Mouse (Mus musculus): ENCODE measurements at regions not wholly inside any gene's neighbourhood (a gene's known extent, or its start where the extent isn't known, plus 50 kb on each side); places are given as distances from the start of the nearest gene placed in this dataset.

GRCm38 (mm10) chr3:52859848-52860247, 157.2 kb downstream of the Cog6 start:
- TF ChIP-seq CTCF (IDR thresholded peaks at IDR 0.05; ENCODE audit: low read depth, low read length) (no peak), POLR2AphosphoS5 (IDR thresholded peaks at IDR 0.05; ENCODE audit: insufficient replicate concordance, low read depth, low read length) (no peak), GATA1 (IDR thresholded peaks at IDR 0.05; ENCODE audit: borderline replicate concordance, low read length) (no peak), GATA2 (IDR thresholded peaks at IDR 0.05; ENCODE audit: borderline replicate concordance, low read depth, low read length) (no peak), TAL1 (conservative IDR thresholded peaks at IDR 0.05; ENCODE audit: low read depth, low read length) (no peak)
